Mouse (Mus musculus): Measurements from ENCODE around the gene Pank4. TPM values are rescaled to one million over a fixed set of nuclear protein-coding genes. Genes with fewer than 3 reads are reported as not detected.
A peak's percentile ranks its signal among the peaks of the same experiment; 100 is the strongest.

Pank4 gene
- total RNA-seq, 2 experiments from 2014 or later = 32.4 to 39.2 TPM

- DNase-seq (ENCODE audit: low spot score in 2 of 2) = no peak
These were observed 21.1 kb upstream of the Pank4 start for GRCm38 (mm10) chr4:154942632-154943322.

DNA sequence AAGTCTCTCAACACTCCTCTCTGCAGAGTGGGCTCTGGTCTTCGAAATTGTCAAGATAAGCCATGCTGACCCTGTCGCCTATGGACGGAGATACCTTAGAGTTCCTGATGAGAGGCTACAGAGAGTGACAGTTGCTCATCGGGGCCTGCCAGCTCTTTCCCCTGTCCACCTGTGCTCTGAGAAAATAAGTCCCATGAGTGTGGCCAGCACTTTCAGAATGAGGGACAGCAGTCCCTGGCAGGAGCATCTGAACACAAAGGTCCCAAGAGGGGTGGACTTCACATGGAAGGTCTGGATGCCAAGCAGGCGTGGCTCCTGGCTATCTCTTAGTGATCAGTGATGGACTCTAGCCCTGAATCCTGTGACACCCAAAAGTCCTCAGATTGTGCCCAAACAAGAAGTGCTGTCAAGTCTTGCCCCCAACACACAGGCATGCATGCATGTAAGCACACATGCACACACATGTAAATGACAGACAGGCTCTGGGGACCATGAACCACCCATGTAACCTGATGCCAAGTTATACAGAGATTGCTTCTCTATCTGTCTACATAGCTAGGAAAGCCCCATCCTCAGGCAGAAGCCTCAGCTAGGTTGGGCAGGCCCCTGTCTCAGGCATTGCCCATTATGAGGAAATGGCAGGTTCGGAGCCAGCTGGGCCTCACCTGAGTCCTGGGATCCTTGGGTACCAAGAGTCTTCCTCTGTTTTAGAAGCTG is 20.4 kb upstream of the Pank4 start:
- DNase-seq (ENCODE audit: low spot score in 2 of 2) = no peak

DNA sequence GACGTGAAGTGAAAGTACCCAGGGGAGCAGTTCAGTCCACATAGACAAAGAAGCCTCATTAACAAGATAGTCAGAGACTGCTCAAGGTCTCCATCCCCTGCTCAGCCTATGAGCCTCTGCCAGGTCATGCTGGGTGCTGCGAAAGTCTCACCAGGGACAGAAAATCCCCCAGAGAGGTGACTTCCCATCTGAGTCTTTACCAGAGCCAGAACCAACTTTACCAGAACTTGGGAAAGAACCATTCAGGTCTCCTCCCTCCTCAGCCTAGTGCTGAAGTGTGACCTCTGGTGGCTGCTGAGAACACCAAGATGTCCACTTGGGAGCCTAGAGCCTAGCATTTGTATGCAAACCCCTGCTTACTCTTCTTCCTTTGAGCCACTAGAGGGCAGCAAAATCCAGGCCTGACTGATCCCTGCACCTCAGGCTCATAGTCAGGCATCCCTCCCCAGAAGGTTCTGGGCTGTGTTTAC is 19.8 kb upstream of the Pank4 start:
- peak in 1 of 2 experiments; percentile 51 for DNase-seq (ENCODE audit: low spot score in 2 of 2)

DNA sequence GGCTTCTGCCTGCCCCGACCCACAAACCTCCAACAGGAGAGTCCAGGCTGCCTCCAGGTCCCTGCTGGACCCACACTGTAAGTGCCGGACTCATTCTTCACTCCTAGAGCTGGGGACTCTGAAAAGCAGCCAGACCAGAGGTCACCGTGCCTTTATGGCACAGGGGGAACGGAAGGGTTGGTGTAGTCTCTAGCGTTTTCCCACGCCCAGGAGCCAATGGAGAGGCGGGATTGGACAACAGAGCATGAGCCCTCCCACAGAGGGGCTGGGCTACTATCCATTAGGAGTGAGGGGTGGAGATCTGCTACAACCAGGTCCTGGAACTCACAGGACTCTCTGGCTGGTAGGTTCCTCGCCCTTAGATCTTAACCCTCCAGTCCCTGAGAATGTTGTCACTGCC is 17.6 kb upstream of the Pank4 start:
- peak in 1 of 2 experiments; percentile 54 for DNase-seq (ENCODE audit: low spot score in 2 of 2)

- no peak for DNase-seq (ENCODE audit: low spot score in 2 of 2)
These were observed 15.6 kb upstream of the Pank4 start for GRCm38 (mm10) chr4:154948066-154948939.

- DNase-seq (ENCODE audit: low spot score in 2 of 2) = no peak
These were observed 14.9 kb upstream of the Pank4 start for GRCm38 (mm10) chr4:154948940-154949588.

GRCm38 (mm10) chr4:154949589-154949982 is 14.3 kb upstream of the Pank4 start:
- DNase-seq (ENCODE audit: low spot score in 2 of 2) = no peak

GRCm38 (mm10) chr4:154952461-154953241 is 11.3 kb upstream of the Pank4 start:
- no peak for DNase-seq (ENCODE audit: low spot score in 2 of 2)

- DNase-seq (ENCODE audit: low spot score in 2 of 2) = no peak
These were observed 7.3 kb upstream of the Pank4 start for GRCm38 (mm10) chr4:154956604-154957003.

- no peak for DNase-seq (ENCODE audit: low spot score in 2 of 2)
These were observed 6.5 kb upstream of the Pank4 start for GRCm38 (mm10) chr4:154957289-154957993.

DNA sequence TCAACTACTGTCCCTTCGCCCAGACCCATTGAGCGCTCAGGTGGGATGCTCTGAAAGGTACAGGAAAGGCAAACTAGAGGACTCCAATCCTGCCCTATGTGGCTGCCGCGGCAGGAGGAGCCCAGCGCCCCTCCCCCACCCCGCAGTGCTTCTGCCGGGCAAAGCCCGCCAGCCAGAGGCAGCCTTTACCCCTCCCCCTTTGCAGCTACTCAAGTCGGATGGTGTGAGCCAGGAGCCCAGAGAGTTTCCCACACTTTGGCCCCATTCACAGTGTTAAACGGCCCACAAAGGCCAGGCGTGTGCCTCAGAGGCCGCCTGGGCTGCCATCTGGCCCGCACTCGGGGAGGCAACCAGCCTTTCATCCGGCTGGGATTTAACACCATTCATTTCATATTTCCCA is 5.8 kb upstream of the Pank4 start:
- DNase-seq (ENCODE audit: low spot score in 2 of 2) = no peak

DNA sequence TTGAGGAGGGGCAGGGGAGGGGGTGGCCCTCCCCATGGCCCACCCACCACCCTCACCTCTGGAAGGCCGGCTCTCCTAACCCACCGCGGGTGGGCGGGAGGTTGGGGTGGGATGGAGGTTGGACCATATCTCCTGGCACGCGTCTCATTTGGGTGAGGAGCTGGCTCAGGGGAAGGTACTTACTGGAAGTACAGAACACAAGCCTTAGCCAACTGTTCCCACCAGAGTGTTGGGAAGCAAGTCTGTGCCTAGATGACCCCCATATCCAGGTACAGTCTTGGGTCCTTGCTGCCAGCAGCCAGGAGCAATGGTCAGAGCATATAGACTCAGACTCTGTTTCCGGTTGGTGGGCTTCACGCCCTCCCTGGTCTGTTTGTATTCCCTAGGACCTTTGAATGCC is 5.3 kb upstream of the Pank4 start:
- DNase-seq (ENCODE audit: low spot score in 2 of 2) = no peak

GRCm38 (mm10) chr4:154960021-154960689 is 3.8 kb upstream of the Pank4 start:
- no peak for DNase-seq (ENCODE audit: low spot score in 2 of 2)

GRCm38 (mm10) chr4:154960690-154961225 is 3.2 kb upstream of the Pank4 start, which contains the start of gene Hes5:
Hes5 (plus strand) TSS chr4:154960923.
- DNase-seq (ENCODE audit: low spot score in 2 of 2) = no peak

DNA sequence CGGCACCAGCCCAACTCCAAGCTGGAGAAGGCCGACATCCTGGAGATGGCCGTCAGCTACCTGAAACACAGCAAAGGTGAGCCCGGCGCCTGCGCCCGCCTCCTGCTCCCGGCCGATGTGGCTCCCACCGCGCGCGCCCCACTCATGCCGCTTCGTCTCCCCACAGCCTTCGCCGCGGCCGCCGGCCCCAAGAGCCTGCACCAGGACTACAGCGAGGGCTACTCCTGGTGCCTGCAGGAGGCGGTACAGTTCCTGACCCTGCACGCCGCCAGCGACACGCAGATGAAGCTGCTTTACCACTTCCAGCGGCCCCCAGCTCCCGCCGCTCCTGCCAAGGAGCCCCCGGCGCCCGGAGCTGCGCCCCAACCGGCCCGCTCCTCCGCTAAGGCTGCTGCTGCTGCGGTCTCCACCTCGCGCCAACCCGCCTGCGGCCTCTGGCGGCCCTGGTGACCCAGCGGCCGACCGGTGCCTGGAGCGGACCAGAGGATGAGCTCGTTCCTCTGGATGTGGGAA is 2.6 kb upstream of the Pank4 start:
- DNase-seq (ENCODE audit: low spot score in 2 of 2) = no peak

DNA sequence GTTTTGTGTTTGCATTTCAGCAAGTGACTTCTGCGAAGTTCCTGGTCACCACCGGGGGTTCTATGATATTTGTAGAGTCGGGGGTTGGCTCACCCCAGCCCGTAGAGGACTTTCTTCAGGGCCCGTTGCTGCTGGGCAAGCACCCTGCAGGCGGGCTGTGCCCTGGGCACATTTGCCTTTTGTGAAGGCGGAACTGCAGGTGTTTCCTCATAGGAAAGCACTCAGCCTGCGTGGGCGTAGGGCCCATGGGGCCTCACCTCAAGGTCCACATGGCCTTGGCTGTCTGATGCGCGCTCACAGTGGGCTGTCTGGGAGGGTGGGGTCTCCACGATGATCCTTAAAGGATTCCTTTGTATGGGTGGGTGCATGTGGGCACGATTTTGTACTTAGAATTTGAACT is 2.0 kb upstream of the Pank4 start:
- DNase-seq (ENCODE audit: low spot score in 2 of 2) = no peak

DNA sequence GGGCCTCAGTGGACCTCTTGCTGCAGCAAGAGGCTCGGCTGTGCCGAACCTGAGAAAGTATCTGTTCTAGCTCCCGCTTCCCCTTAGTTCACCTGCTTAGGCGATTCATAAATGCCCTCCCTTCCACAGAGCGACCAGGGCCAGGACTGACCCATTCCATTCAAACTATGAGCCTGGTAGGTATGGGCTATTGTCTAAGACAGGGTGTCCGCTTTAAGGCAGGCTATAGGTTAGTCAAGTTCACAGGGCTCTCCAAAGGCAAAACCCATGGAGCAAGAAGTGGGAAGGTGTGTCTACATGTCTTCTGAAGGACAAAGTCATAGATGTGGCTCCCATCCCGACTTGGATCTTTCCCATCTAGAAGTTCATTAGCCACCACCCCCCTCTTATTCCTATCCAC is 1.2 kb upstream of the Pank4 start:
- no peak for DNase-seq (ENCODE audit: low spot score in 2 of 2)

DNA sequence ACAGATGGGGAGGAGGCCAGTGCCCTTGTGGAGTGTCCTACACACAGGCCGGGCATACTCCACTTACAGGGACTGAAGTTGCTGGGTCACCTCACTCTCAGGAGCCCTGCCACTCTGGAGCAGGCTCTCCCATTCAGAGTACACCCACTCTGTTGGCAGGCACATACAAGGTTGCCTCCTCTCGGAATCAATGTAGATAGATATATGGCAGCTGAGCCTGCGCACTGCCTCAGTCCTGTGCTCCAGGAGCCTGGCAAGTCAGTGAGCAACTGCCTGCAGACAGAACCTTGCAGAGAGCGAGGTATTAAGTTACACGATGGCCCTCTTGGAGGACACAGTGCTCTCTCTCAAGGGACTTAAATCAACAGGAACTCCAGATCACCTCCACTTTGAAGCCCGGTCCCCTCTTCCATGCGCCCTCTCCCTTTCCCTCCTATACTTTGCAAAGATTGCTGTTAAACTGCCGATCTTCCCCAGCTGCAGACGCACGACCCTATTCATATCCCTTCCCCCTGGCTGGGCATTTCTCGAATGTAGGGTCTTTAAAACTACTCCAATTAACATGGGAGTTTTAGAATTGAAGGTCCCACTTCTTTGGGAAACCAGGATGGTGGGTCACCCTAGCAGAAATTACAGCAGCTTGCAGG is 610 bp upstream of the Pank4 start:
- DNase-seq (ENCODE audit: low spot score in 2 of 2) = no peak
